13 mouse cellular contexts compared by ENCODE assay signal in the genomic region with DNA sequence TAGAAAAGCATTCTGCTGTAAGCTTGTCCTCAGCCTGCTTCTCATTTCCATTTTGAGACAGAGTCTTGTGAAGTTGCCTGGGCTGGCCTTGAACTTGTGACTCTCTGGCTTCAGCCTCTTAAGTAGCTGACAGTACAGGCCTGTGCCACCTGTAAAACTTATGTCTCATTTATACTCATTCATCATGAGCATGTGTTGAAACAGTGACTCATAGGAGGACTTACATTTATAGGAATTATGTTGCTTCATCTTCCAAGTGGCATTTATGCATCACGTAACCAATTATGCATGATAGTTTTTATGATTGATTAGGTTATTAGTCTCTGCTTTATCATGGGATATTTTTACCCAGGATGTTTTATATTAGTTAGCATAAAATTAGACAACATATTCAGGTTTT.
"Had no signal": no experiment of that assay in that cellular context is flagged by ENCODE, and none has a peak within 500 bp of the region (broad histone marks: within the 10 kb centered on the region; RNA-seq: fewer than 3 reads in every experiment).

No protein-coding gene starts in this region.

- H3K9me3 ChIP-seq: limb, embryonic 12.5 days; liver, embryonic 13.5 days; lung, embryonic 15.5 days; midbrain, embryonic 13.5 days; neural tube, embryonic 15.5 days had no signal

- H3K36me3 ChIP-seq: limb, embryonic 12.5 days; liver, embryonic 13.5 days; lung, embryonic 15.5 days; midbrain, embryonic 13.5 days; neural tube, embryonic 15.5 days had no signal

- H3K27me3 ChIP-seq: limb, embryonic 12.5 days; liver, embryonic 13.5 days; lung, embryonic 15.5 days; midbrain, embryonic 13.5 days; neural tube, embryonic 15.5 days had no signal

- DNase-seq: kidney, postnatal 10 days; liver; liver, embryonic 13.5 days; liver, postnatal 0 days; lung, postnatal 36 days; right cerebral cortex, postnatal 4 days; spleen, adult 18-20 months; thymus, adult 18-20 months; thymus, postnatal 14 days had no signal

- H3K4me3 ChIP-seq: limb, embryonic 12.5 days; liver, embryonic 13.5 days; lung, embryonic 15.5 days; midbrain, embryonic 13.5 days; neural tube, embryonic 15.5 days had no signal

- H3K4me2 ChIP-seq: limb, embryonic 12.5 days; liver, embryonic 13.5 days; lung, embryonic 15.5 days; midbrain, embryonic 13.5 days; neural tube, embryonic 15.5 days had no signal

- H3K27ac ChIP-seq: limb, embryonic 12.5 days; liver, embryonic 13.5 days; lung, embryonic 15.5 days; midbrain, embryonic 13.5 days; neural tube, embryonic 15.5 days had no signal

- H3K4me1 ChIP-seq: limb, embryonic 12.5 days; liver, embryonic 13.5 days; lung, embryonic 15.5 days; midbrain, embryonic 13.5 days; neural tube, embryonic 15.5 days had no signal
